Mouse (Mus musculus) mouse trophoblast stem cell (cell line): ENCODE data around the gene Pigv.

Experiments
- in situ Hi-C, 2 experiments: fragments of 300-500 bp; cut with MseI, MboI; formaldehyde crosslinking; loops; 2 replicates in 1 of 2; 3 replicates in 1 of 2; pipeline ENCODE4 v1.15.1; 2025

Pigv gene

DNA sequence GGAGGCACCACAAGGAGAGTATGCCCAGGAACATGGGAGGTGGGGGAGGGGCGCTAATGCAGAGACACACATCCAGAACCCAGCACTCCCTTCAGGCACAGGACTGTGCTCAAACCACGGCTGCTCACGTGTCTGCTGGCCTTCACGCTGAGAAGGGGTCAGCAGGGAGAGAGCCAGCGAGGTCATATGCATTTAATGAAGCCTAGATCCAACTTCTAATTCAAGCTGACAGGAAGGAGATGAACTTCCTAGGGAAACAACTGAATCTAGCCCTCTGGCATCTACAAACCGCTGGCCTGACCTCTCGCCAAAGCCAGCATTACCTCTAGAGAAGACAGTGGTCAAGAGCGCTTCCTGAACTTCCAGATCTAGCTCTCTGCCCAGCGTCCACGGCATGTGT lies 57.0 kb downstream of the Pigv start:
- in situ Hi-C loops: no loop called here

DNA sequence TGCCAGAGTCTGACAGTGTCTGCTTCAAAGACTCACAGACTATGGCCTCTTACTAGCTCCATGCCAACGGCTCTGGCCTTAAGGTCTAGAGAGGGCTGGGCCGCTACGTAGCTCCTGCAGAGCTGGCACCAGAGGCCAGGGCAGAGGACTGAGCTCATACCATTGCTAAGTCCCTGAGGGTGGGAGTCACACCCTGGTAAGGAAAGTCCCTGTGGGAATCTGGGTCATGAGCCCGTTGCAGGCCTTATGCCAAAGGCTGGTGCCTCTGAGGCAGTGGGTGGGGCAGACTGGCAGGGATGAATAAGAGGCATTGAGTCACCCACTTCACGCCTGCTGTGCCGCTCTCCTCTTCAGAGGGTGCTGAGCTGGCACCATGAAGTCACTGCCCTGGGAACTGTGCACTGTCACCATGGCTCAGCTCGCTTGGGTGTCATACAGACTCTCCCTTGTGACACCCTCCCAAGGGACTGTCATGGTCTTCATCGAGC lies 58.1 kb downstream of the Pigv start:
- in situ Hi-C loops: no loop called here

DNA sequence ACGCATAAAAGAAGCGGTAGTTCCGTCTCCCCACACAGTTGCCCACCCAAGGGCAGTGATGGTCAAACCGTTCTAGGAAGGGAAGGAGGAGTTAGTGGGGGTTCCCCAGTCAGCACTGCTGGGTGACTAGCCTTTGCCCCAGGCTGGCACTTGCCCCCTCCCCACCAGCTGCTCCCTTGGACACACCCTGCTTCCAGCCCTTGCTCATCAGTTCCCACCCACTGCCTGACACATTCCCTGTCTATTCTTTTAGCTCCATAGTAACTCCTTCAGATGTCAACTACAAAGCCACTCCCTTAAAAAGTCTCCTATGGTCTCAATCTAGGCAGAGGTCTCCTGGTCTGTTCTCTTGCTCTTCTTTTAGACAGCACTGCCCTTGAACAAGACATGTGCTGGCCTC lies 58.6 kb downstream of the Pigv start:
- in situ Hi-C loops: no loop called here

DNA sequence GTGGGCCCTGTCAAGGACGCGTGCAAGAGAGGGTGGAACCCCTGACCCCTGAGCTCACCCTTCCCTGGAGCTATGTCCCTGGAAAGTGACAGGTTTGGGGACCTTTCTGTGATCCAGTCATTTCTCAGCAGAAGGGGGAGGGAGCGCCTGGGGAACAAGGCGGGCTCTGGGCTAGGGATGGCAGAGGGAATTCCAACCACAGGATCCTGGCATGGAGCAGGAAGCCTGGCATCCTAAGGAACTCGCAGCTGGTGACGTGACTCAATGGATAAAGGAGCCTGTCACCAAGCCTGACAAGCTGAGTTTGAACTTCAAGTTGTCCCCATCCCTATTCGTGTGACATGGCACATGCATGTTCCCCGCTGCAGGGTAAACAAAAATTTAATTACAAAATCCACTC lies 59.4 kb downstream of the Pigv start:
- in situ Hi-C loops: no loop called here

DNA sequence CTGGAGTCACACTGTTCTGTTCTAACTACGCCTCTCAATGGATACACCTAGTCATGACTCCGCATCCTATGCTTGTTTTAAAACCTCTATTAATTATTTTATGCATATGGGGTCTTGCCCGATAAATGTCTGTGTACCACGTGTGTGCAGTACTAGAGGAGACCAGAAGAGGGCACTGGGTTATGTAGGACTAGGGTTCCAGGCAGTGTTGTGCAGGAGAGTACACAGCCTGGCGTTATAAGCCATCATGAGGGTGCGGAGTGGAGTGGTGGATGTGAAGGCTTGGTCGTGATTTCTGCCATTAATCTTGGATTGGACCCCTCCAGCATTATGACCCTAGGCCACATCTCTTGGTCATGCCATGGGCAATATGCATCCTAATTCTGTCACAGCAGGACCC lies 60.0 kb downstream of the Pigv start:
- in situ Hi-C loops: no loop called here

DNA sequence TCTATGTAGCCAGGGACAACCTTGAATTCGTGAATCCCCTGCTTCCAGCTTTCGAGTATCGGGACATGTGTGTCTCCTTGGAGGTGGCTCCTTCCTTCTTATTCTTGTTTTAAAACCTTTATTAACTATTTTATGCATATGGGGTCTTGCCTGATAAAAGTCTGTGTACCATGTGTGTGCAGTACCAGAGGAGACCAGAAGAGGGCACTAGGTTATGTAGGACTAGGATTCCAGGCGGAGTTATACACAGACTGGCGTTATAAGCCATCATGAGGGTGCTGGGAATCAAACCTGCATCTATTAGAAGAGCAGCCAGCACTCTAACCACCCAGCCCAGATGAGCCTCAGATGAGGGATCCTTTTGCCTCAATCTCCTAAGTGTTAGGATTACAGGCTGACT lies 60.6 kb downstream of the Pigv start:
- in situ Hi-C loops: no loop called here
